Mouse (Mus musculus): ENCODE data around the gene Pus3. TPM values are rescaled to one million over a fixed set of nuclear protein-coding genes. Genes with fewer than 3 reads are reported as not detected.

The Pus3 gene
- 1.1 and 1.2 TPM in 2 replicates for polyA plus RNA-seq (2012; rRNA removed)

GRCm38 (mm10) chr9:35558257-35559008 lies at the start of gene Pus3, which contains the start of gene Ddx25:
Pus3 (plus strand) TSS chr9:35558595.
Ddx25 (minus strand) TSS chr9:35558528.

GRCm38 (mm10) chr9:35518169-35518568 lies 40.2 kb upstream of the Pus3 start, which contains the start of gene Gm1113:
Gm1113 (minus strand) TSS chr9:35518269.

GRCm38 (mm10) chr9:35569571-35570534 lies 11.5 kb downstream of the Pus3 start, which contains the start of the genes Pate2 and Hyls1:
Pate2 (plus strand) TSS chr9:35570284.
Hyls1 (minus strand) TSS chr9:35570398.

GRCm38 (mm10) chr9:35611841-35612240 lies 53.4 kb downstream of the Pus3 start, which contains the start of gene Pate4:
Pate4 (minus strand) TSS chr9:35611941.

Other genes starting within 250 kb of the Pus3 start
- gene Cdon, start 137.5 kb upstream of the Pus3 start, polyA plus RNA-seq (2012; rRNA removed), result 12.6 and 16.5 TPM in 2 replicates
- gene Gm1113, start 40.3 kb upstream of the Pus3 start, polyA plus RNA-seq (2012; rRNA removed), result not detected in 2 replicates
- 0.08 and 0.18 TPM in 2 replicates for gene Ddx25, start 67 bp upstream of the Pus3 start, polyA plus RNA-seq (2012; rRNA removed)
- 0.08 TPM in 1 of 2 replicates, not detected in the other for gene Pate2, start 11.7 kb downstream of the Pus3 start, polyA plus RNA-seq (2012; rRNA removed)
- gene Hyls1, start 11.8 kb downstream of the Pus3 start, polyA plus RNA-seq (2012; rRNA removed), result 1.2 and 1.6 TPM in 2 replicates
- not detected in 2 replicates for gene Pate4, start 53.3 kb downstream of the Pus3 start, polyA plus RNA-seq (2012; rRNA removed)
- gene Pate3, start 89.6 kb downstream of the Pus3 start, polyA plus RNA-seq (2012; rRNA removed), result not detected in 2 replicates
- gene Pate1, start 128.8 kb downstream of the Pus3 start, polyA plus RNA-seq (2012; rRNA removed), result not detected in 2 replicates
- not detected in 2 replicates for gene Gm17677, start 182.5 kb downstream of the Pus3 start, polyA plus RNA-seq (2012; rRNA removed)
- not detected in 2 replicates for gene Gm17727, start 219.5 kb downstream of the Pus3 start, polyA plus RNA-seq (2012; rRNA removed)
- gene Gm27235, start 231.5 kb downstream of the Pus3 start, polyA plus RNA-seq (2012; rRNA removed), result not detected in 2 replicates
- not detected in 2 replicates for gene D730048I06Rik, start 231.5 kb downstream of the Pus3 start, polyA plus RNA-seq (2012; rRNA removed)